Mouse (Mus musculus): ENCODE results near the gene Lpp.

Lpp gene

GRCm38 (mm10) chr16:24398893-24399292 lies 5.6 kb downstream of the Lpp start:
- DNase-seq (ENCODE audit: extremely low read depth, low read depth, low spot score): no peak

- no peak for DNase-seq (ENCODE audit: extremely low read depth, low read depth, low spot score)
Measured at GRCm38 (mm10) chr16:24399524-24399923, 6.2 kb downstream of the Lpp start.

- DNase-seq (ENCODE audit: extremely low read depth, low read depth, low spot score): peak; percentile 68
Measured at GRCm38 (mm10) chr16:24400776-24401175, 7.5 kb downstream of the Lpp start.

- DNase-seq (ENCODE audit: extremely low read depth, low read depth, low spot score): no peak
Measured at GRCm38 (mm10) chr16:24402801-24403200, 9.5 kb downstream of the Lpp start.

GRCm38 (mm10) chr16:24403733-24404380 lies 10.6 kb downstream of the Lpp start:
- no peak for DNase-seq (ENCODE audit: extremely low read depth, low read depth, low spot score)

GRCm38 (mm10) chr16:24406521-24406920 lies 13.2 kb downstream of the Lpp start:
- DNase-seq (ENCODE audit: extremely low read depth, low read depth, low spot score): no peak

- DNase-seq (ENCODE audit: extremely low read depth, low read depth, low spot score): no peak
Measured at GRCm38 (mm10) chr16:24411281-24411680, 18.0 kb downstream of the Lpp start.

- no peak for DNase-seq (ENCODE audit: extremely low read depth, low read depth, low spot score)
Measured at GRCm38 (mm10) chr16:24412193-24412592, 18.9 kb downstream of the Lpp start.

GRCm38 (mm10) chr16:24413059-24413458 lies 19.8 kb downstream of the Lpp start:
- no peak for DNase-seq (ENCODE audit: extremely low read depth, low read depth, low spot score)

GRCm38 (mm10) chr16:24418022-24418421 lies 24.7 kb downstream of the Lpp start:
- DNase-seq (ENCODE audit: extremely low read depth, low read depth, low spot score): no peak

GRCm38 (mm10) chr16:24420603-24421120 lies 27.4 kb downstream of the Lpp start:
- peak; percentile 95 for DNase-seq (ENCODE audit: extremely low read depth, low read depth, low spot score)

GRCm38 (mm10) chr16:24421687-24422418 lies 28.5 kb downstream of the Lpp start:
- no peak for DNase-seq (ENCODE audit: extremely low read depth, low read depth, low spot score)

- DNase-seq (ENCODE audit: extremely low read depth, low read depth, low spot score): no peak
Measured at GRCm38 (mm10) chr16:24423196-24423595, 29.9 kb downstream of the Lpp start.

- DNase-seq (ENCODE audit: extremely low read depth, low read depth, low spot score): no peak
Measured at GRCm38 (mm10) chr16:24423751-24424150, 30.4 kb downstream of the Lpp start.

GRCm38 (mm10) chr16:24424356-24424977 lies 31.2 kb downstream of the Lpp start:
- no peak for DNase-seq (ENCODE audit: extremely low read depth, low read depth, low spot score)

GRCm38 (mm10) chr16:24425816-24426215 lies 32.5 kb downstream of the Lpp start:
- DNase-seq (ENCODE audit: extremely low read depth, low read depth, low spot score): no peak

GRCm38 (mm10) chr16:24427606-24428005 lies 34.3 kb downstream of the Lpp start:
- no peak for DNase-seq (ENCODE audit: extremely low read depth, low read depth, low spot score)

- no peak for DNase-seq (ENCODE audit: extremely low read depth, low read depth, low spot score)
Measured at GRCm38 (mm10) chr16:24428055-24428454, 34.7 kb downstream of the Lpp start.

GRCm38 (mm10) chr16:24428742-24429141 lies 35.4 kb downstream of the Lpp start:
- DNase-seq (ENCODE audit: extremely low read depth, low read depth, low spot score): no peak

GRCm38 (mm10) chr16:24429691-24430090 lies 36.4 kb downstream of the Lpp start:
- no peak for DNase-seq (ENCODE audit: extremely low read depth, low read depth, low spot score)

- no peak for DNase-seq (ENCODE audit: extremely low read depth, low read depth, low spot score)
Measured at GRCm38 (mm10) chr16:24431808-24432207, 38.5 kb downstream of the Lpp start.

GRCm38 (mm10) chr16:24433563-24433962 lies 40.3 kb downstream of the Lpp start:
- DNase-seq (ENCODE audit: extremely low read depth, low read depth, low spot score): no peak
